In genomic region chr12:69360997-69361899, GRCm38 (mm10) we compare ENCODE assay signal across 8 mouse cellular contexts. TPM values are rescaled to one million over a fixed set of nuclear protein-coding genes. Genes with fewer than 3 reads are reported as not detected.
DNase-seq lines count a peak whose midpoint lies in the region; ATAC-seq and TF ChIP-seq lines count a peak whose summit lies in the region.
"Not testable (repeated sequence)": the region's sequence is repeated elsewhere in the genome, so short reads cannot be mapped to it uniquely, and the experiment has no call there.

No protein-coding gene starts in this region.

- H3K4me1 ChIP-seq in forebrain, embryonic 10.5 days = peaks cover 31% of the 10 kb centered on the region
- H3K4me1 ChIP-seq in heart, embryonic 15.5 days (replicated peaks) = peaks cover 13% of the 10 kb centered on the region
- peaks cover 20 to 28% of the 10 kb centered on the region in 2 experiments for H3K4me1 ChIP-seq in liver, embryonic 14.5 days (replicated peaks; ENCODE audit: control insufficient read depth in 2 of 2, insufficient read depth in 2 of 2, low read length in 1 of 2)
- not testable (repeated sequence) for H3K4me1 ChIP-seq in neural tube, embryonic 11.5 days (ENCODE audit: control insufficient read depth, insufficient read depth, low read length); stomach, postnatal 0 days (replicated peaks; ENCODE audit: control insufficient read depth, insufficient read depth)

- not testable (repeated sequence) for TF ChIP-seq EP300 in liver, embryonic 14.5 days (IDR thresholded peaks at IDR 0.05; ENCODE audit: low read depth); stomach, postnatal 0 days (optimal IDR thresholded peaks at IDR 0.05)

- TF ChIP-seq CTCF in liver, embryonic 14.5 days (IDR thresholded peaks at IDR 0.05; ENCODE audit: low read depth); stomach, postnatal 0 days (IDR thresholded peaks at IDR 0.05; ENCODE audit: low read depth): not testable (repeated sequence)

- H3K36me3 ChIP-seq in forebrain, embryonic 10.5 days (replicated peaks); heart, embryonic 15.5 days; liver, embryonic 14.5 days (replicated peaks; ENCODE audit: control insufficient read depth, insufficient read depth, low read depth); neural tube, embryonic 11.5 days (ENCODE audit: control insufficient read depth, insufficient read depth, low read length); stomach, postnatal 0 days (ENCODE audit: control insufficient read depth, insufficient read depth, low read length): not testable (repeated sequence)

- peak; percentile 97 for DNase-seq in c-Kit-negative CD71-positive TER-119-positive erythroid progenitor cells, embryonic 14.5 days (ENCODE audit: low read depth, low spot score)
- peak; percentile 100 for DNase-seq in forebrain, embryonic 10.5 days (ENCODE audit: extremely low spot score, low spot score)
- DNase-seq in kidney, postnatal 25 days = peak; percentile 98
- peak; percentile 93 to 95 (median 94) for DNase-seq in liver, embryonic 14.5 days (ENCODE audit: low read depth in 3 of 3, low spot score in 3 of 3)
- peak; percentile 99 for DNase-seq in neural tube, embryonic 11.5 days (ENCODE audit: low spot score)
- DNase-seq in stomach, postnatal 0 days (ENCODE audit: low spot score) = peak; percentile 99

- H3K9ac ChIP-seq in heart, embryonic 15.5 days = peak overlapping the region; percentile 69
- H3K9ac ChIP-seq in liver, embryonic 14.5 days (replicated peaks) = peak overlapping the region; percentile 88
- peak overlapping the region; percentile 64 for H3K9ac ChIP-seq in neural tube, embryonic 11.5 days (ENCODE audit: low read length)
- H3K9ac ChIP-seq in stomach, postnatal 0 days (ENCODE audit: low read length) = peak overlapping the region; percentile 67

- not testable (repeated sequence) for H3K9me3 ChIP-seq in forebrain, embryonic 10.5 days; heart, embryonic 15.5 days (replicated peaks); liver, embryonic 14.5 days (ENCODE audit: control insufficient read depth, low read length); neural tube, embryonic 11.5 days (ENCODE audit: control insufficient read depth, low read length); stomach, postnatal 0 days (ENCODE audit: control insufficient read depth, low read length)

- under 1% methylated on average over 42 of the region's 50 CpGs for WGBS in forebrain, embryonic 10.5 days
- WGBS in heart, embryonic 15.5 days = under 1% methylated on average over 43 of the region's 50 CpGs
- WGBS in liver, embryonic 14.5 days (ENCODE audit: insufficient replicate concordance) = under 1% methylated on average over 37 of the region's 50 CpGs
- WGBS in neural tube, embryonic 11.5 days = under 1% methylated on average over 39 of the region's 50 CpGs
- under 1% methylated on average over 38 of the region's 50 CpGs for WGBS in stomach, postnatal 0 days

- peak; percentile 88 for ATAC-seq in CD4-positive, CD25-positive, alpha-beta regulatory T cell, adult 4 months
- ATAC-seq in heart, embryonic 15.5 days (replicated peaks; ENCODE audit: insufficient number of reproducible peaks, insufficient read depth, low FRiP score, low read depth) = peak; percentile 96
- ATAC-seq in liver, embryonic 14.5 days (ENCODE audit: insufficient read depth) = peak; percentile 88
- peak; percentile 94 for ATAC-seq in neural tube, embryonic 11.5 days (ENCODE audit: insufficient read depth, low FRiP score, low TSS enrichment)
- ATAC-seq in stomach, postnatal 0 days (ENCODE audit: low FRiP score, low TSS enrichment) = peak; percentile 94

- peak overlapping the region; percentile 88 for H3K27ac ChIP-seq in forebrain, embryonic 10.5 days
- H3K27ac ChIP-seq in heart, embryonic 15.5 days = peak overlapping the region; percentile 96
- H3K27ac ChIP-seq in liver, embryonic 14.5 days = peak overlapping the region; percentile 97
- H3K27ac ChIP-seq in neural tube, embryonic 11.5 days (ENCODE audit: low read depth, low read length) = peak overlapping the region; percentile 72
- H3K27ac ChIP-seq in stomach, postnatal 0 days (replicated peaks) = peak overlapping the region; percentile 95

- not testable (repeated sequence) for H3K27me3 ChIP-seq in forebrain, embryonic 10.5 days (ENCODE audit: poor library complexity, severe bottlenecking); heart, embryonic 15.5 days; liver, embryonic 14.5 days (ENCODE audit: control insufficient read depth, insufficient read depth, low read length); neural tube, embryonic 11.5 days (ENCODE audit: control insufficient read depth, insufficient read depth, low read length); stomach, postnatal 0 days (ENCODE audit: control insufficient read depth, insufficient read depth, low read length)

- peak overlapping the region; percentile 76 for H3K4me2 ChIP-seq in heart, embryonic 15.5 days
- peak overlapping the region; percentile 98 for H3K4me2 ChIP-seq in liver, embryonic 14.5 days (ENCODE audit: low read depth)
- peak overlapping the region; percentile 66 for H3K4me2 ChIP-seq in neural tube, embryonic 11.5 days (ENCODE audit: low read depth)
- peak overlapping the region; percentile 65 for H3K4me2 ChIP-seq in stomach, postnatal 0 days (replicated peaks; ENCODE audit: low read depth)

- H3K4me3 ChIP-seq in forebrain, embryonic 10.5 days = peak overlapping the region; percentile 66
- peak overlapping the region; percentile 62 for H3K4me3 ChIP-seq in heart, embryonic 15.5 days
- H3K4me3 ChIP-seq in liver, embryonic 14.5 days (ENCODE audit: insufficient read depth in 1 of 2, low read depth in 2 of 2, low read length in 2 of 2) = peak overlapping the region; percentile 71 to 88
- H3K4me3 ChIP-seq in neural tube, embryonic 11.5 days (ENCODE audit: low read depth, low read length) = peak overlapping the region; percentile 47
- H3K4me3 ChIP-seq in stomach, postnatal 0 days (ENCODE audit: low read depth, low read length) = peak overlapping the region; percentile 41

RNA-seq across cellular contexts. Expression of gene Nemf, which starts 4.3 kb away (rescaled TPM):
- polyA plus RNA-seq in CD4-positive, CD25-positive, alpha-beta regulatory T cell, adult 4 months (2017; shearing (Covaris generic)) = 100 to 1,000 TPM; 163 to 169 TPM
- 95.2 and 97.8 TPM in 2 replicates for polyA plus RNA-seq in forebrain, embryonic 10.5 days (2016; fragmentation: Nextera tagmentation; extraction: Ambion mirVana)
- 57.6 and 59.3 TPM in 2 replicates for polyA plus RNA-seq in heart, embryonic 15.5 days (2015; fragmentation: Nextera tagmentation; extraction: Ambion mirVana)
- 5.2 and 11.1 TPM in 2 replicates for polyA plus RNA-seq in liver, embryonic 14.5 days (2012; rRNA removed)
- 33.7 and 35.4 TPM in 2 replicates for polyA plus RNA-seq in liver, embryonic 14.5 days (2014; fragmentation: Nextera tagmentation; extraction: Ambion mirVana)
- polyA plus RNA-seq in neural tube, embryonic 11.5 days (2014; fragmentation: Nextera tagmentation; extraction: Ambion mirVana) = 80.3 and 82.1 TPM in 2 replicates
- polyA plus RNA-seq in stomach, postnatal 0 days (2015; fragmentation: Nextera tagmentation; extraction: Ambion mirVana) = 46.5 and 50.0 TPM in 2 replicates

RNA-seq across cellular contexts. Expression of gene Arf6, which starts 10.7 kb away (rescaled TPM):
- 10 to 100 TPM; 27.8 to 79.0 TPM for polyA plus RNA-seq in CD4-positive, CD25-positive, alpha-beta regulatory T cell, adult 4 months (2017; shearing (Covaris generic))
- polyA plus RNA-seq in forebrain, embryonic 10.5 days (2016; fragmentation: Nextera tagmentation; extraction: Ambion mirVana) = 32.6 and 33.5 TPM in 2 replicates
- 38.2 and 40.5 TPM in 2 replicates for polyA plus RNA-seq in heart, embryonic 15.5 days (2015; fragmentation: Nextera tagmentation; extraction: Ambion mirVana)
- 41.3 and 45.8 TPM in 2 replicates for polyA plus RNA-seq in liver, embryonic 14.5 days (2012; rRNA removed)
- polyA plus RNA-seq in liver, embryonic 14.5 days (2014; fragmentation: Nextera tagmentation; extraction: Ambion mirVana) = 35.7 and 39.6 TPM in 2 replicates
- polyA plus RNA-seq in neural tube, embryonic 11.5 days (2014; fragmentation: Nextera tagmentation; extraction: Ambion mirVana) = 52.4 and 55.8 TPM in 2 replicates
- polyA plus RNA-seq in stomach, postnatal 0 days (2015; fragmentation: Nextera tagmentation; extraction: Ambion mirVana) = 97.8 and 116 TPM in 2 replicates

RNA-seq across cellular contexts. Expression of gene Gm9887, which starts 11.0 kb away (rescaled TPM):
- under 1 TPM in 1 of 2 experiments, not detected in 1; 0.54 TPM for polyA plus RNA-seq in CD4-positive, CD25-positive, alpha-beta regulatory T cell, adult 4 months (2017; shearing (Covaris generic))
- polyA plus RNA-seq in forebrain, embryonic 10.5 days (2016; fragmentation: Nextera tagmentation; extraction: Ambion mirVana) = 0.84 and 1.2 TPM in 2 replicates
- polyA plus RNA-seq in heart, embryonic 15.5 days (2015; fragmentation: Nextera tagmentation; extraction: Ambion mirVana) = 1.1 and 1.5 TPM in 2 replicates
- polyA plus RNA-seq in liver, embryonic 14.5 days (2012; rRNA removed) = 0.20 and 0.23 TPM in 2 replicates
- 0.40 and 1.0 TPM in 2 replicates for polyA plus RNA-seq in liver, embryonic 14.5 days (2014; fragmentation: Nextera tagmentation; extraction: Ambion mirVana)
- polyA plus RNA-seq in neural tube, embryonic 11.5 days (2014; fragmentation: Nextera tagmentation; extraction: Ambion mirVana) = 1.4 and 1.6 TPM in 2 replicates
- polyA plus RNA-seq in stomach, postnatal 0 days (2015; fragmentation: Nextera tagmentation; extraction: Ambion mirVana) = 2.4 and 4.1 TPM in 2 replicates

Comparison
In these comparisons a context has a peak if more than half of its experiments do, and no peak if none do; other contexts are left out.
1. Peak in every context shown above with its lines: DNase-seq, ATAC-seq, H3K4me3 ChIP-seq and H3K27ac ChIP-seq.